Mouse (Mus musculus): ENCODE data around the gene Adgrf3.

DNA sequence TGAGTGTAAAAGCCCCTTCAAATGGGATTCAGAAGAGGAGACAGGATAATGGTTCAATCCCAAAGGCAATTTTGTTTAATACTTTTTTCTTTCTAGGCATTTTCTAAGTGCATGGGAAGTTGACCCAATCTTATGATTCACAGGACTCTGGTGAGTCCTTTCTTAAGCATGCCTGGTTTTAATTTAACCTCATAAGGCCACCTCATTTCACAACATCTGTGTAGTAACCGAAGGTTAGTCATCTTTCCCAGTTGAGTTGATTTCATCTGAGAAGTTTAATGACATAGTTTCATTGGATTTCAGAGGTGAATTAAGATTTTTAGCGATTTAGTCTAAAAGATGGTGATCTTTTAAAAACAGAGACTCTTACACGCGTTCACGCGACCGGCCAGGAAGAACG, 17.2 kb upstream of the Adgrf3 start:
- TF ChIP-seq CTCF (IDR thresholded peaks at IDR 0.05; ENCODE audit: extremely low read depth, insufficient read depth, low read length) (no peak), POLR2A (IDR thresholded peaks at IDR 0.05; ENCODE audit: extremely low read depth, insufficient read depth, low read length) (no peak)

Measured in cortical plate, adult 2 months (tissue).